Mouse (Mus musculus): ENCODE results near the gene Phldb1.

Gene Phldb1

DNA sequence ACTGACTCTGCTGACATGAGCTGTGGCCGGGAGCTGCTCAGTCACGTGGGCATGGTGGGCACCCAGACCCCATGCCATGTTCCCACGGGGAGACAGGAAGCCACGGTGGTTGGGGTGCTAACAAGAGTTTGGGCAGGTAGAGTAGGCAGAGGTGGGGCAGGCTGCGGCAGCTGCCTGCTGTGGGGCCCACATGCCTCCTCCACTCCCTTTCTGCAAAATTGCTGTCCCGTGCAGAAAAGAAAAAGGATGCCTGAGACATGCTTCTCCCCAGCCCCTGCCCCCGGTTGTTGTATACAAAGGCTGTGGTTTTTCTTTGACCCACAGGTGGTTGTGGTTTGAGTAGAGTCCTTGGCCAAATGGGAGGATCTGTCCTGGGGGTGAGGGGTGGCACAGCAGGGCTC lies 86.1 kb downstream of the Phldb1 start:
- no peak for DNase-seq

DNA sequence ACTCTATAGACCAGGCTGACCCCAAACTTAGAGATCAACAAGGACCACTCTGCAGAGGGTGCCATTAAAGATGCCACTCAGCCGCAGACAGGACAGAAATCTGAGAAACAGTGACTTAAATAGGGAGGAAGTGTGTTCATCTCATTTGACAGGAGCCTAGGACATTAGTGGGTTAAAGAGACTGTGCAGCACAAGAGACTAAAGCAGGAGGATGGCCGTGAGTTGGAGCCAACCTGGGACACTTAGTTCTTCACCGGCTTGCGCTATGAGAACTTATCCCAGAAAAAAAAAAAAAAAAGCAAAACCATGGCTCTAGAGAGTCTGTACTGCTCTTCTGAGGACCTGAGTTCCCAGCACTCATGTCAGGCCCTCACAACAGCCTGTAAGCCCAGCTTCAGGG lies 87.3 kb downstream of the Phldb1 start:
- DNase-seq = no peak

DNA sequence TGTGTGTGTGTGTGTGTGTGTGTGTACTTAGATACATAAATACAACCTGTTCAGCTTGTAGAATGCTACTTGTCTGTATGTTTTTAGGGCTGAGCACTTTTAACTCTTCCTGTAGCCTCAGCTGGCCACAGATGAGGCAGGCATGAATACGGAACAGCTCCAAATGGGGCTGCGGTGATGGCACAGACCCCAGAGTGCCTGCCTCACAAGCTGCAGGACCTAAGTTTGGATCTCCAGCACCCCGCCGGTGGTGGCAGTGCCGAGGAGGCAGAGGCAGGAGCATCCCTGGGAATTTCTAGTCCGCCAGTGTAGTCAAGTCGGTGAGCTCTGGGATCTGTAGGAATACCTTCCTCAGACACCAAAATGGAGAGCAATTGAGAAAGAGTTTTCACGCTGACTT lies 88.0 kb downstream of the Phldb1 start:
- DNase-seq = no peak

DNA sequence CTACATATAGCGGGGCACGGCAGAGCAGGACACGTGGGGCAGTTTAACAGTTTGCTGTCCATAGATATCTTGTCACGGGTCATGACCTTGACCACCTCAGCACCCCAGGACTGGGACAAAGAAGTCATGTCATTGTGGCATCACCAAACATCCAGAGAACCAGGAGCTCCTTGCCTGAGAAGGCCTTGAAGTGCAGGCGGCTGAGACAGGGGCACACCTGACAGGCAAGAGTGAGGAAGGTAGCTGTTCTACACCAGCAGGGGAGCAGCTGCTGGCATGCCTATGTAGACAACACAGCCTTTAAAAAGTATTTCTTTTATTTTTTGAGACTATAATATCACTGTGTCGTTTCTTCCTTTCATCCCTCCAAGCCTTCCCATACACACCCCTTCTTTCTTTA lies 88.6 kb downstream of the Phldb1 start:
- no peak for DNase-seq

DNA sequence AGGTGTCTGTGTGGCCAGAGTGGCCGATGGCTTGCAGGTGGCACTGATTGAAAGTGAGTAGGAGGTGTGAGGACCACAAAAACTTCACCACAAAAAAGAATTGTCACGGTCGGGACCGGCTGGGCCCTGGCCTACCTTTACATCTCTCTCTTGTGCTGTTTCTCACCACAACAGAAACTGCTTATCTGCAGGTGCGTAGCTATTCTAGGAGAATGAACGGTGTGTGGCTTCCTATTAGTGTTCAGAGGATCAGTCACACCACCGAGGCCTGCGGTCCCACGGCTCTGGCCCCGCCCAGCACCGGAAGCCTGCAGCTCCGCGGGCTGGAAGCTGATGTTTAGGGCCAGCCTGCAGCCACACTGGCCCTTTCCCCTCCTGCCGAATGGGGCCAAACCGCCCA lies 89.1 kb downstream of the Phldb1 start:
- DNase-seq = no peak

DNA sequence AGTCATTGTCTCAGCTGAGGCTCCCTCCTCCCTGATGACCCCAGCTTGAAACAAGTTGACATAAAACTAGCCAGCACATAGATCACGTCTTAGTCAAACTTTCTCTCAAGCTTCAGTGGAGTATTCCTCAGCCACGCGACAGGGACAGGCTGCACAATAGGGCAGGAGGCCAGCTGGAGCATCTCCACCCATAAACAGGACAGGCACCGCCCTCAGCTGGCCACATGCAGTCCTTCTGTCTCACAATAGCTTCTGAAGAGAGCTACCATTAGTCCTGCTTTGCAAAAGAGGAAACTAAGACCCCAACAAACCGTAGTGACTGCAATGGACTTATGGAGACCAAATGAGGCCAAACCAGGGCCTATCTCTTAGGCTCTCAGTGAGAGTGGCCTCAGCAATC lies 89.5 kb downstream of the Phldb1 start:
- DNase-seq = peak; percentile 51

DNA sequence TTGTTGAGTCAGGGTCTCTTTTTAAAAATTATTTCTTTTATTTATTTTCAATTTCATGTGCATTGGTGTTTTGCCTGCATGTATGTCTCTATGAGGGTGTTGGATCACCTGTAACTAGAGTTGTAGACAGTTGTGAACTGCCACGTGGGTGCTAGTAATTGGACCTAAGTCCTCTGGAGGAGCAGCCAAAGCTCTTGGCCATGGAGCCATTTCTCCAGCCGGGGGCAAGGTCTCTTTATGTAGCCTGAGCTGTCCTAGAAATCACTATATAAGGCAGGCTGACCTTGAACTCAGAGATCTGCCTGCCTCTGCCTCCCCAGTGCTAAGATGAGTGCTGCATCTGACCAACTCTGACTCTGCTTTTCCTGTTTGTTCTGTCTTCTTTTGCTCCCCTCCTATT lies 90.8 kb downstream of the Phldb1 start:
- DNase-seq = no peak

DNA sequence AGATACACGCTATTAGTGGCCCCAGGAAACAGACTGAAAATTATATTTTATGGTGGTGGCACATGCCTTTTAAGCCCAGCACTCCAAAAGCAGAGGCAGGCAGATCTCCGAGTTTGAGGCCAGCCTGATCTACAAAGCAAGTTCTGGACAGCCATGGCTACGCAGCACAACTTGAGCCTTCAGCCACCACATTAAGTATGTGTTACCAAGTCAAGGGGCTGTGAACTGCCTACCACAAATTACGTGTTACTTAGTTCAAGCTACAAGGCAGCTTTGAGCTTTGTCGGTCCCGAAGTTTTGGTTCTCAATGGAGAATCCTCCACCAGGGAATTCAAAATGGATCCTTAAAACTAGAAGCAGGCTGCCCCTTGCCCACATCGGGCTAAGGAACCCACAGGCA lies 91.9 kb downstream of the Phldb1 start:
- no peak for DNase-seq

DNA sequence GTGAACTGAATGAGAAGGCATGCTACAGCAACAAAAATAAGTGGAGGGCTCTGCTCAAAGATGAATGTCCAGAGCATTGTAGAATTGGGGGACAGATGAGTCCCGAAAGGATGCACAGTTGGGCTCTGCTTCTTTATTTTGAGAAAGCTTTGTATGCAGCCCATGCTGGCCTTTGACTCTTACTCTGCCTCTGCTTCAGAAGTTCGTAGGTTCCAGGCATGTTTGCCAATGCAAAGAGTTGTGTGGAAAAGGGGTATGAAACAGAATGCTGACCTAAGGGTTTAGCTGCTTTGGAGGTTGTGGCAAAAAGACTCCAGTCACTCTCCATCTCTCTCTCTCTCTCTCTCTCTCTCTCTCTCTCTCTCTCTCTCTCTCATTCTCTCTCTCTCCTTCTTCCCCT lies 93.4 kb downstream of the Phldb1 start:
- DNase-seq = no peak

DNA sequence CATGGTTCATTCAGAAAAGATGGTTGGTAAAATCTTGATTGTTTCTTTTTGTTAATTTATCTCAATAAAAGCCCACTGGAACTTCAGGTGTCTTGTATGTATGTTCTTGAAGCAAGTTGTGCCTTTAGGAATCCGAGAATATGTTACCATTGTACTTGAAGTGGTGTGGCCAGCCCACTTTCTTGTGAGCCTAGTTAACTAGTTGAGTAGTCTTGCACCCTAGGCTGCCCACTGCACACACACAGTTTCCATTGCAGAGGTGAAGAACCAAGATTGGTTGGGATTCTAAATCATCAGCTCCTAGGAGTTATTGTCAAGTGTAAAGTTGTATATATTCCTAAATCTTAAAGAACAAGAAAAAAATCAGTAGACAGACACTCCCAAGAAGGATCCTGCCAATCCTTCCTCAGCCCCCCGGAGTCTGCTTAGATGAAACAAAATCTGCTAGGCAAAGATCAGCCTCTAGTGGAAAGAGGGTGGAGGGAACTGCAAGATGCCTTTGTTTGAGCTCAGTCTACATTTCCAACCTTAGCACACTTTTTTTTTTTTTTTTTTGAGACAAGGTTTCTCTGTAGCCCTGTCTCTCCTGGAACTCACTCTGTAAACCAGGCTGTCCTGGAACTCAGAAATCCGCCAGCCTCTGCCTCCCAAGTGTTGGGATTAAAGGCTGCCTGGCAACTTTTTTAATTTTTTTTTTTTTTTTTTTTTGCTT lies 94.2 kb downstream of the Phldb1 start:
- DNase-seq = no peak

DNA sequence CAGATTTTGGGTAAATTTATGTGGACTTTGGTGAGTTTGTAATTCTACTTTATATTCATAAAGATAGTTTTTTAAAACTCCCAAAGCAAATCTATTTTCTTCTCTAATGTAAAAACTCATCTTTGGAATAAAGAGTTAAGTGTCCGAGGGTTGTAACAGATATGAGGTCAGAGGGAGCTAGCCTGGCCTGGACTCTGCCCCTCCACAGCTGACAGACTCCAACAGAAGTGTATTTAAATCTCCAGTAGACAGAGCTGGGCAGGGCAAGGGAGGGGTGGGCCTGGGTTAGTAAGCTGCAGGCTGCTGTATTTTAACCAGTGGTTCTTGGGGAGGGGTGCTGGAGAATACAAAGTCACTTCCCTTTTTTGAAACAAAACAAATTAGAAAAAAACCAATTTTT lies 95.0 kb downstream of the Phldb1 start:
- DNase-seq = peak; percentile 42

DNA sequence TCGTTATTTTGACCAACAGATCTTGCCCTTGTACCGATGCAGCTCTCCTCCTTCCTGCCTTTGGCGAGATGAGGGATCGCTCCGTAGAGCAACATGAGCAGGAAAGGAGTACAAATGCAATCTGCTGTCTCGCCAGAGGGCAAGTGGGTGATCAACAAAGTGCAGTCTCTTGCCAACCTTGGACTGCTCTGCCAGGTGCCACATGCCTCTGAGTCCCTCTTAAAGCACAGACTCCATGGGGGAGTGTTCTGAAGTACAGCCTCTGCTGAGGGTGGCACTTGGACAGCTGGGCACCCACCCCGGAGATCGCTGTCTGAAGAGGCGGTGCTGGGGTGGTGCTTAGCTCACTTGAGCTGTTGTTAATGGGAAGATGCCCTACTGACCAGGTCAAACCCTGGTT lies 96.3 kb downstream of the Phldb1 start:
- DNase-seq = peak; percentile 56

DNA sequence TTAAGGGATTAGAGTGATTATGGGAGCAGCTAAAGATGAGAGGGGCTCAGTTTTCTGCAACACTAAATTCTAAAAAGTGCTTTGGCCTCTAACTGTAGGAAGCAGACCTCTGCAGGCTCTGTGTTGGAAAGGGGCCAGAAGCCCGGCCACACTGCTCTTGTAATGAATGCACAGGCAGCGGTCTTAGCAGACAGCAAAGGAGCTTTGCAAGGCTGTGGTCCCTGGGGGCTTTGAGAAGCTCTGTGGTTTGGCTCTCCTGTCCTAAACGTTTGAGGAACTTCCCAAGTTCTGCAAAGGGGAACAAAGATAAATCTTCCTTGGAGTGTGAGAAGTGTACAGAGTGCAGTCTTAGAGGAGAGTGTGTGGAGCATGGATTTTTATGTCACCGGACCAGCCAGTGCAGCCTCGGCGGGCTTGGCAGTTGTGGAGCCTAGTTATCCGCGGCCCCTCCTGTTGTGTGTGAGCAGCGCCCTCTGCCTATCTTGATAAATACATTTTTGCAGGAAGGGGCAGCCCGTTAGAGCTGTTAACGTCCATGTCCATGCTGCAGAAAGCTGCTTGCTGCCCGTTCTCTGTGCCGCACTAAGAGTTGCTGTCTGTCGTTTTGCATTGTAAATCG lies 97.3 kb downstream of the Phldb1 start:
- DNase-seq = peak; percentile 33
